Mouse (Mus musculus) ES-E14 (cell line): ENCODE data around the gene Sept5.

Experiments
- HCFC1 ChIP-seq: IDR thresholded peaks from 2 replicates; pipeline ENCODE4 v1.6.1; 2012; ENCODE audit warnings: low read length, inconsistent platforms, borderline replicate concordance; ENCODE audit not compliant: insufficient read depth
- MAFK ChIP-seq: IDR thresholded peaks from 2 replicates; pipeline ENCODE4 v1.6.1; 2014; ENCODE audit warnings: mild to moderate bottlenecking, low read depth, low read length, inconsistent platforms; ENCODE audit not compliant: insufficient read depth
- ZC3H11A ChIP-seq: IDR thresholded peaks from 2 replicates; pipeline ENCODE4 v1.6.1; 2012; ENCODE audit warnings: low read depth, mild to moderate bottlenecking, inconsistent platforms, low read length, borderline replicate concordance

GRCm38 (mm10) chr16:18630291-18630690 lies 537 bp upstream of the Sept5 start:
- TF ChIP-seq ZC3H11A (no peak), HCFC1 (no peak), MAFK (no peak)
